Mouse (Mus musculus) left cerebral cortex, postnatal 14 days (tissue): ENCODE measurements around the gene Plekhb1. TPM values are rescaled to one million over a fixed set of nuclear protein-coding genes. Genes with fewer than 3 reads are reported as not detected.
A peak's percentile ranks its signal among the peaks of the same experiment; 100 is the strongest.

Source experiments
- DNase-seq, 2 experiments: peaks; one replicate each; pipeline ENCODE4 v3.0.0; 2021 to 2022; ENCODE audit warnings: low spot score in 2 of 2, mixed read lengths in 1 of 2
- intact Hi-C: fragments of 180-260 bp; cut with DNase I; formaldehyde crosslinking; loops from one replicate; pipeline ENCODE4 v1.15.1; 2025
- total RNA-seq, 2 experiments: library from RNA; stranded (reverse); gene quantifications; 2 replicates each; pipeline ENCODE4 v1.2.3; 2021

Gene Plekhb1
- total RNA-seq, 2 experiments from 2014 or later: 41.6 to 54.0 TPM

DNA sequence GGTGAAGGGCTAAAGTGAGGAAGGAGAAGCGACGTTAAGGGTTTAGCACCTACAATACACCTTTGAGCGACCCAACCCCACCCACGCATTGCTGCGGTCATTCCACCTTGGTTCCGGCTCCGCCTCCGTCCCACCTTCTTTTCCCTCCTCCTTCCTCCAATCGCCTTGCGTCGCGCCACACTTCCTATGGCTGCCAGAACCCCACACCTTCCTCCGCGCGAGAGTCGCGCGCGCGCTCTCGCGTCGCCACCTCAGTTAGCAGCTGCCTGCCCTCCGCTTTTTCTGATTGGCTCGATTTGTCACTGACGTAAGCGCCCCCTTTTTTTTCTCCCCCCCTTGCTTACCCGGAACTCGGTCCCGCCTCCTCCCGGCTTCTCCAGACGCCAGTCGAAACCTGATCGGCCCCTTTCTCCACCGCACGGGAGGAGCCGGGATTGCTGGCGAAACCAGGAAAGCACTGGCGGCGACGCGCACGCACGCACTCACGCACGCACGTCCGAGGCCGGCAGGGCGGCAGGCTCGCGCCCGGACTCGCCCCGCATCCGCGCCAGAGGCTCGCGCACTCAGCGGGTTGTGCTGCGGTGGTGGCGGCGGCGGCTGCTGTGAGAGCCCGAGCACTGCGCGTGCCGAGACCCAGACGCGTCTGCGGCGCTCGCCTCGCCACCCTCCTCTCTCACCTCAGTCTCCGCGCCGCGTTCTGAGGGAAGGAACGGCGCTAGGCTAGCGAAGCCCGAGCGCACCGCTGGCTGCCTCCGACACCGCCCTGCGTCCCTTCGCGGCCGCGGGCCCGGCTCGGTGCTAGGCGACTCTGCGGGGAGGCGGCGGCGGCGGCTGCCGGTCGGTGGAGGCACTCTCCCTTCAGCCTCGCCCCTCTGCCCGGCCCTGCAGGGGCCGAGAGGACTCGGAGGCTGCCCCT is 54.7 kb downstream of the Plekhb1 start, which contains the start of gene Rab6a:
Rab6a (plus strand) TSS at position 197 of the 916 bp plus-strand sequence.
- intact Hi-C loops: loop anchor here (5.0 kb wide), 1 partner anchor 55 kb away; no protein-coding TSS in a partner anchor
- peak; percentile 98 to 99 for DNase-seq

GRCm38 (mm10) chr7:100600211-100600610 is 62.0 kb downstream of the Plekhb1 start:
- intact Hi-C loops: no loop called here
- peak; percentile 16 to 21 for DNase-seq

- DNase-seq: no peak
- intact Hi-C loops: no loop called here
Measured at GRCm38 (mm10) chr7:100593349-100593748, 68.9 kb downstream of the Plekhb1 start.

Other genes with a start within 250 kb of the Plekhb1 start
- 1 to 10 TPM; 1.2 to 1.7 TPM for gene Ucp3, start 189.4 kb downstream of the Plekhb1 start, total RNA-seq
- gene Ucp2, start 169.1 kb downstream of the Plekhb1 start, total RNA-seq: 10 to 100 TPM; 67.7 to 85.6 TPM
- under 1 TPM; 0.36 to 0.66 TPM for gene Dnajb13, start 147.5 kb downstream of the Plekhb1 start, total RNA-seq
- gene Coa4, start 125.3 kb downstream of the Plekhb1 start, total RNA-seq: 10 to 100 TPM in 1 of 2 experiments, 1 to 10 TPM in 1; 9.4 to 10.6 TPM
- 100 to 1,000 TPM; 389 to 396 TPM for gene Rab6a, start 55.0 kb downstream of the Plekhb1 start, total RNA-seq
- gene Mrpl48, start 54.1 kb downstream of the Plekhb1 start, total RNA-seq: 10 to 100 TPM; 54.5 to 55.7 TPM
- 100 to 1,000 TPM; 299 to 305 TPM for gene Fam168a, start 44.2 kb upstream of the Plekhb1 start, total RNA-seq
- gene Relt, start 201.0 kb upstream of the Plekhb1 start, total RNA-seq: 10 to 100 TPM in 1 of 2 experiments, 1 to 10 TPM in 1; 9.7 to 10.6 TPM